Mouse (Mus musculus) small intestine, adult 2 months (tissue): ENCODE data around the gene Galnt14.

Source experiments
- CTCF ChIP-seq: fragments of 200-500 bp; IDR thresholded peaks from 2 replicates; pipeline ENCODE4 v1.5.1; 2012; ENCODE audit warnings: low read depth, mild to moderate bottlenecking, control low read depth, inconsistent platforms, low read length, moderate library complexity, mixed read lengths; ENCODE audit not compliant: insufficient replicate concordance, insufficient read length; ENCODE audit errors: extremely low read depth
- POLR2A ChIP-seq: fragments of 200-500 bp; IDR thresholded peaks from 2 replicates; pipeline ENCODE4 v1.6.1; 2012; ENCODE audit warnings: low read depth, mild to moderate bottlenecking, control low read depth, inconsistent platforms, low read length, moderate library complexity

DNA sequence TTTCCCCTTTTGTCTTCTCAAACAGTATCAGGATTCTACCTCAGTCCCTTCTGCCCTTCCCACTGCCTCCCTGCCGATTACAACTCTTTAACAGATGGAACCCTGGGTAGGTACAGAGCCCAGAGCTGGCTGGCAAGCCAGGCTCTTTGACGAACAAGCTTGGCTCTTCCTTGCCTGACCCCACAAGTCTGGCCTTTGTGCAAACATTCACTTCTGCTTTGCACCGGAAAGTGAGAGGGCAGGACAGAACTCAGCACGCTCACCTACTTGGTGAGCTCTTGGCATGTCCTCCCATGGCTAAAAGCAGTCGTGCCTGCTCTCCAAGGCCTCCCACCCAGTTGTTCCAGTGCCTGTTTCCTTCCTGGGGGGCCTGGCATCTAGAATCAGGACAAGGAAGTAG, 137.4 kb downstream of the Galnt14 start:
- TF ChIP-seq CTCF (no peak), POLR2A (no peak)
